Mouse (Mus musculus) R1 (cell line): ENCODE measurements at regions not wholly inside any gene's neighbourhood (a gene's known extent, or its start where the extent isn't known, plus 50 kb on each side); places are given as distances from the start of the nearest gene placed in this dataset.

Experiments
- DNase-seq: peaks from one replicate; pipeline ENCODE4 v3.0.0-alpha.2; 2018; ENCODE audit warnings: low read depth, low spot score

- DNase-seq: no peak
These were observed 53.6 kb upstream of the Tent5a start for GRCm38 (mm10) chr9:85380756-85381155.

- DNase-seq: no peak
These were observed 52.0 kb upstream of the Tent5a start for GRCm38 (mm10) chr9:85379135-85379534.
